Mouse (Mus musculus) lung, postnatal 25 days (tissue): ENCODE data around the gene Cmbl.

Source experiments
- DNase-seq: peaks from one replicate; pipeline ENCODE4 v3.0.0; 2022; ENCODE audit warnings: low spot score

The Cmbl gene

GRCm38 (mm10) chr15:31627277-31628154 is 62.3 kb downstream of the Cmbl start:
- DNase-seq = no peak

GRCm38 (mm10) chr15:31628180-31628579 is 63.0 kb downstream of the Cmbl start:
- DNase-seq = no peak

- no peak for DNase-seq
Measured at GRCm38 (mm10) chr15:31629556-31629955, 64.4 kb downstream of the Cmbl start.

DNA sequence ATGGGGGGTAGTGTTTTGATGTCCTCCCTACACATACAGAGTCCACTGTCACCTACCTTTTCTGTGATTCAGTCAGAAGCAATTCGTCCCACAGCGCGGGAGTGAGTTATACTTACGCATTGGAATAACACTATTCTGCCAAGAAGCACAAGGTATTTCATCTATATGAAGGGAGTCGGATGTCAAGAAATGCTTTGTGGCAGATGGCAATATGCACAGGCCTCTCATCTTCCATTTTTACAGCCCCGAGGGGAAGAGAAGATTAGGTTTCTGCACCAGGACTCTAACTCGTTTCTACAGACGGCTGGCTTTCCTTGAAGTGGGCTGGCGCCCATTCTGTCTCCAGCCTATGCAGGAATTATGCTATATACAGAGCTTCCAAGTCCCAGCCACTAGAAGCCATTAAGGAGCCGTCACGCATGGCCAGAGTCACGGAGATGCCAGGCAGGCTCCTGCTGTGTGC is 66.2 kb downstream of the Cmbl start:
- DNase-seq = no peak

DNA sequence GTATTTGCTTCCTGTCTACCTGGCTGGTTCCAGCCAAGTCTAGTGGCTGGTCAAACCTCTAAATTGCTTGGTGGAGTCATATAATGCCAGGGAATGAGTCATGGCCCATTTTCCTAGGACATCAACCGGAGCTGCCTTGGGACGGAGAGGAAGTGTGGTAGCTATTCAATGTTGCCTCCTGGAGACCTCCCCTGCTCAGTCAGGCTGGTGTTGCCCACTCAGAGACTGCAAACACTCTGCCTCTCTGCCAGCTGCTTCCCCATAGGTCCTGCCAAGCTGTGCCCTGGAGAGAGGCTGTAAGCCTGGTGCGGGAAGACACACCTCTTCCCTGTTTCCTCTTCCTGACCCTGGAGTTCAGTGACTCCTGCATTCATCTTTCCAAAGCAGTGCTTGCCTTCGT is 67.3 kb downstream of the Cmbl start:
- DNase-seq = no peak

DNA sequence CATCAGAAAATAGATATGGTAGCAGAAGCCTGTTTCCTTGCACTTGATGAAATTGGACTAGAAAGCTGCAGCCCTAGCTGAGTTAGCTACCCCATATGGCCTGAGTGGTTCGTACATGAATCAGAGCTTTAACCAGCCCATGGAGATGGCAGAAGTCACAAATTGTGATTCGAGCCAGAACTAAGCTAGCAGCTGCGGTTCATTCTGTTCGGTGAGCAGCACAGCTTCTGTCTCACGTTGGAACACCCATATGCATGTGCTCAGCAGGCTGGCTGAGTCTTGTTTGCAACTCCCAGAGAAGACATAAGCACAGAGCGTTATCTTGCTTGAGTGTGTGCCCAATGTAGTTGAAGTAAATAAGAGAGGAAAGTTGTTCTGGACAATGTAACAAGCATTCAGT is 69.4 kb downstream of the Cmbl start:
- no peak for DNase-seq

DNA sequence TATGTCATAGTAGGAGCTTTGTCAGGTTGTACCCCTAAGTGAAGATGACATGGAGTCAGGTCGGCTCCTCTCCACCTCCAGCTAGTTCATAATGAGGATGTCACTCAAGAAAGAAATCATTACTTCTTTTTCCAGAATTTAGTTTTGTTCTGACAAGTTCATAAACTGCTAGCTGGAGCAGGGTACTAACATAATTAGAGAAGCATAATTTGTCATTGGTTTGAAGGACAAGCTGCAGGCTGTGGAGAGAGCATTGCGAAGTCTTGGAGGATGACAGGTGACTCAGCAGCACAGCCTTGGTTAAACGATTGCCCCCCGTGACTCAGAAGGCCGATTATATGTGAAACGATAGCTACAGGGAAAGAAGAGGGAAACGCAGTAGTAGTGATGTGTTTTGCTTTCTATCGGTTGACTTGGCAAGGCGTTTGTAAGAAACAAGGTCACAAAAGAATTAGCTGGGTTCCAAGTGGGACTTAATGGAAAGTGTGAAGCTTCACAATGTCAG is 71.0 kb downstream of the Cmbl start:
- DNase-seq = no peak
